Mouse (Mus musculus): ENCODE data around the gene Nacc1.
A peak's percentile ranks its signal among the peaks of the same experiment; 100 is the strongest.
"Not testable (repeated sequence)": the region's sequence is repeated elsewhere in the genome, so short reads cannot be mapped to it uniquely, and the experiment has no call there.

The Nacc1 gene

GRCm38 (mm10) chr8:84698288-84698687 lies 10.6 kb upstream of the Nacc1 start:
- DNase-seq: no peak

- peak in 1 of 2 experiments; percentile 46 for DNase-seq
These were observed 9.8 kb upstream of the Nacc1 start for GRCm38 (mm10) chr8:84697166-84698130.

- DNase-seq: no peak
These were observed 7.5 kb upstream of the Nacc1 start for GRCm38 (mm10) chr8:84695140-84695539.

- DNase-seq: no peak
These were observed 5.7 kb upstream of the Nacc1 start for GRCm38 (mm10) chr8:84693332-84693731.

GRCm38 (mm10) chr8:84689091-84689915 lies 1.6 kb upstream of the Nacc1 start:
- peak; percentile 67 to 83 for DNase-seq

- DNase-seq: peak; percentile 15 to 34
These were observed 508 bp downstream of the Nacc1 start for GRCm38 (mm10) chr8:84687003-84687704.

GRCm38 (mm10) chr8:84686191-84687002 lies 1.3 kb downstream of the Nacc1 start, which contains the start of gene Trmt1:
TSS of gene Trmt1 (plus strand) at chr8:84686307.
- peak in 1 of 2 experiments; percentile 46 for DNase-seq

GRCm38 (mm10) chr8:84684537-84684936 lies 3.1 kb downstream of the Nacc1 start:
- DNase-seq: no peak

GRCm38 (mm10) chr8:84682257-84682656 lies 5.4 kb downstream of the Nacc1 start:
- DNase-seq: no peak

- no peak for DNase-seq
These were observed 6.2 kb downstream of the Nacc1 start for GRCm38 (mm10) chr8:84681476-84681875.

- DNase-seq: no peak
These were observed 10.4 kb downstream of the Nacc1 start for GRCm38 (mm10) chr8:84677305-84677704.

GRCm38 (mm10) chr8:84670295-84671006 lies 17.2 kb downstream of the Nacc1 start:
- DNase-seq: not testable (repeated sequence)

GRCm38 (mm10) chr8:84668731-84669485 lies 18.8 kb downstream of the Nacc1 start:
- no peak for DNase-seq

GRCm38 (mm10) chr8:84668081-84668480 lies 19.6 kb downstream of the Nacc1 start:
- no peak for DNase-seq

- DNase-seq: no peak
These were observed 22.2 kb downstream of the Nacc1 start for GRCm38 (mm10) chr8:84665385-84665893.

- peak; percentile 71 to 73 for DNase-seq
These were observed 22.9 kb downstream of the Nacc1 start for GRCm38 (mm10) chr8:84664566-84665384.

GRCm38 (mm10) chr8:84663483-84664327 lies 24.0 kb downstream of the Nacc1 start:
- DNase-seq: peak; percentile 90 to 93

GRCm38 (mm10) chr8:84662581-84663065 lies 25.0 kb downstream of the Nacc1 start, which contains the start of gene Ier2:
TSS of gene Ier2 (minus strand) at chr8:84662852.
- DNase-seq: peak; percentile 89 to 92
